Mouse (Mus musculus) heart, embryonic 16.5 days (tissue): ENCODE results near the gene Gm2115. TPM values are rescaled to one million over a fixed set of nuclear protein-coding genes. Genes with fewer than 3 reads are reported as not detected.

ENCODE experiments used
- ATAC-seq: fragments of 200-750 bp; cut with Nextera tagmentation; replicated peaks from 2 replicates; pipeline ENCODE4 v1.8.0; 2017; ENCODE audit warnings: moderate number of reproducible peaks; ENCODE audit not compliant: insufficient read depth, low FRiP score; ENCODE audit errors: extremely low read depth
- H3K27ac ChIP-seq: fragments of 300-500 bp; sonication (generic); 2 replicates; pipeline ENCODE4 v1.5.1; 2014; ENCODE audit warnings: mild to moderate bottlenecking, low read length, control low read depth, moderate library complexity
- H3K27me3 ChIP-seq: fragments of 300-500 bp; sonication (generic); 2 replicates; pipeline ENCODE4 v1.6.1; 2014; ENCODE audit warnings: low read length, mixed read lengths; ENCODE audit not compliant: control insufficient read depth, insufficient read depth
- H3K36me3 ChIP-seq: fragments of 300-500 bp; sonication (generic); 2 replicates; pipeline ENCODE4 v1.6.1; 2014; ENCODE audit not compliant: control insufficient read depth, insufficient read depth
- H3K4me1 ChIP-seq: fragments of 300-500 bp; sonication (generic); 2 replicates; pipeline ENCODE4 v1.6.1; 2014; ENCODE audit warnings: low read length, mixed read lengths; ENCODE audit not compliant: control insufficient read depth, insufficient read depth
- H3K4me2 ChIP-seq: fragments of 300-500 bp; sonication (generic); 2 replicates; pipeline ENCODE4 v1.6.1; 2014; ENCODE audit warnings: low read depth, mild to moderate bottlenecking, control low read depth, low read length
- H3K4me3 ChIP-seq: fragments of 300-500 bp; sonication (generic); 2 replicates; pipeline ENCODE4 v1.5.1; 2014; ENCODE audit warnings: mild to moderate bottlenecking, control low read depth, low read length
- H3K9ac ChIP-seq: fragments of 300-500 bp; sonication (generic); 2 replicates; pipeline ENCODE4 v1.6.1; 2014; ENCODE audit warnings: low read length, control low read depth
- H3K9me3 ChIP-seq: fragments of 300-500 bp; sonication (generic); replicated peaks from 2 replicates; pipeline ENCODE4 v1.6.1; 2016; ENCODE audit warnings: low read length; ENCODE audit not compliant: control insufficient read depth
- WGBS: fragments of 180-500 bp; shearing (Covaris S2); extraction: QIAGEN DNeasy Blood & Tissue Kit; methylation state at CpG from one replicate; pipeline ENCODE4 v1.1.7; 2014; 5-methylcytosine and 5-hydroxymethylcytosine counted together
- polyA plus RNA-seq: library from polyadenylated mRNA; unstranded; fragments of >200 nt; fragmentation: Nextera tagmentation; extraction: Ambion mirVana; gene quantifications from 2 replicates; pipeline ENCODE4 v1.2.1, GENCODE M21; 2015

Gm2115 gene
- polyA plus RNA-seq, 1 experiment from 2014 or later = 0.13 TPM

- no peak overlapping the region for H3K4me3 ChIP-seq
- no peak overlapping the region for H3K27ac ChIP-seq
- H3K27me3 ChIP-seq = no peaks in the 10 kb centered on the region
- H3K4me1 ChIP-seq = no peaks in the 10 kb centered on the region
- H3K9ac ChIP-seq = no peak overlapping the region
- H3K36me3 ChIP-seq = no peaks in the 10 kb centered on the region
- H3K9me3 ChIP-seq = no peaks in the 10 kb centered on the region
- WGBS = 83% methylated on average over 2 of the region's 2 CpGs
- no peak overlapping the region for H3K4me2 ChIP-seq
- ATAC-seq = no peak
Measured at GRCm38 (mm10) chr7:84577034-84577433, 48.3 kb downstream of the Gm2115 start.

- Histone ChIP-seq H3K9ac (no peak overlapping the region), H3K4me1 (no peaks in the 10 kb centered on the region), H3K36me3 (no peaks in the 10 kb centered on the region), H3K9me3 (no peaks in the 10 kb centered on the region), H3K4me3 (no peak overlapping the region), H3K4me2 (no peak overlapping the region), H3K27me3 (no peaks in the 10 kb centered on the region), H3K27ac (no peak overlapping the region)
- 83% methylated on average over 1 of the region's 1 CpGs for WGBS
- ATAC-seq = no peak
Measured at GRCm38 (mm10) chr7:84578841-84579240, 50.1 kb downstream of the Gm2115 start.

GRCm38 (mm10) chr7:84579769-84580168 is 51.0 kb downstream of the Gm2115 start:
- Histone ChIP-seq H3K4me3 (no peak overlapping the region), H3K27ac (no peak overlapping the region), H3K4me2 (no peak overlapping the region), H3K27me3 (no peaks in the 10 kb centered on the region), H3K9me3 (no peaks in the 10 kb centered on the region), H3K36me3 (no peaks in the 10 kb centered on the region), H3K4me1 (no peaks in the 10 kb centered on the region), H3K9ac (no peak overlapping the region)
- WGBS = 83% methylated on average over 1 of the region's 1 CpGs
- no peak for ATAC-seq

- Histone ChIP-seq H3K4me2 (no peak overlapping the region), H3K27ac (no peak overlapping the region), H3K9me3 (no peaks in the 10 kb centered on the region), H3K36me3 (no peaks in the 10 kb centered on the region), H3K9ac (no peak overlapping the region), H3K4me1 (no peaks in the 10 kb centered on the region), H3K27me3 (no peaks in the 10 kb centered on the region), H3K4me3 (no peak overlapping the region)
- no peak for ATAC-seq
- 78% methylated on average over 4 of the region's 4 CpGs for WGBS
Measured at GRCm38 (mm10) chr7:84585086-84585485, 56.3 kb downstream of the Gm2115 start.

- H3K27me3 ChIP-seq = no peaks in the 10 kb centered on the region
- no peak overlapping the region for H3K9ac ChIP-seq
- no peaks in the 10 kb centered on the region for H3K36me3 ChIP-seq
- no peak for ATAC-seq
- no peaks in the 10 kb centered on the region for H3K9me3 ChIP-seq
- H3K4me2 ChIP-seq = no peak overlapping the region
- WGBS = 71% methylated on average over 3 of the region's 3 CpGs
- H3K4me1 ChIP-seq = no peaks in the 10 kb centered on the region
- H3K4me3 ChIP-seq = no peak overlapping the region
- no peak overlapping the region for H3K27ac ChIP-seq
Measured at GRCm38 (mm10) chr7:84586360-84587100, 57.8 kb downstream of the Gm2115 start.

GRCm38 (mm10) chr7:84587101-84587783 is 58.5 kb downstream of the Gm2115 start:
- no peak for ATAC-seq
- 82% methylated on average over 5 of the region's 5 CpGs for WGBS
- no peaks in the 10 kb centered on the region for H3K4me1 ChIP-seq
- no peaks in the 10 kb centered on the region for H3K9me3 ChIP-seq
- H3K27ac ChIP-seq = no peak overlapping the region
- H3K27me3 ChIP-seq = no peaks in the 10 kb centered on the region
- no peak overlapping the region for H3K4me2 ChIP-seq
- H3K36me3 ChIP-seq = no peaks in the 10 kb centered on the region
- no peak overlapping the region for H3K9ac ChIP-seq
- H3K4me3 ChIP-seq = no peak overlapping the region

GRCm38 (mm10) chr7:84590622-84591021 is 61.9 kb downstream of the Gm2115 start:
- no peak overlapping the region for H3K27ac ChIP-seq
- no peaks in the 10 kb centered on the region for H3K4me1 ChIP-seq
- H3K36me3 ChIP-seq = no peaks in the 10 kb centered on the region
- no peak for ATAC-seq
- H3K4me2 ChIP-seq = no peak overlapping the region
- H3K4me3 ChIP-seq = no peak overlapping the region
- H3K27me3 ChIP-seq = no peaks in the 10 kb centered on the region
- H3K9ac ChIP-seq = no peak overlapping the region
- 85% methylated on average over 2 of the region's 2 CpGs for WGBS
- no peaks in the 10 kb centered on the region for H3K9me3 ChIP-seq

GRCm38 (mm10) chr7:84591347-84591746 is 62.6 kb downstream of the Gm2115 start:
- H3K27ac ChIP-seq = no peak overlapping the region
- H3K4me3 ChIP-seq = no peak overlapping the region
- no peak overlapping the region for H3K9ac ChIP-seq
- no peaks in the 10 kb centered on the region for H3K9me3 ChIP-seq
- ATAC-seq = no peak
- no peaks in the 10 kb centered on the region for H3K36me3 ChIP-seq
- no peaks in the 10 kb centered on the region for H3K27me3 ChIP-seq
- H3K4me2 ChIP-seq = no peak overlapping the region
- H3K4me1 ChIP-seq = no peaks in the 10 kb centered on the region
- 88% methylated on average over 3 of the region's 3 CpGs for WGBS

- Histone ChIP-seq H3K4me1 (no peaks in the 10 kb centered on the region), H3K36me3 (no peaks in the 10 kb centered on the region), H3K27me3 (no peaks in the 10 kb centered on the region), H3K4me3 (no peak overlapping the region), H3K27ac (no peak overlapping the region), H3K4me2 (no peak overlapping the region), H3K9me3 (no peaks in the 10 kb centered on the region), H3K9ac (0 out of 2 replicates have a peak overlapping the region, but pooled peaks have one; percentile 4)
- peak; percentile 26; the same call in 1 of the 2 replicates for ATAC-seq
- WGBS = 43% methylated on average over 8 of the region's 8 CpGs
Measured at GRCm38 (mm10) chr7:84594087-84594916, 65.5 kb downstream of the Gm2115 start.
